Mouse (Mus musculus): ENCODE data around the gene Ick. TPM values are rescaled to one million over a fixed set of nuclear protein-coding genes. Genes with fewer than 3 reads are reported as not detected.

Ick gene
- polyA plus RNA-seq, 1 experiment from 2014 or later: 35.3 TPM

DNA sequence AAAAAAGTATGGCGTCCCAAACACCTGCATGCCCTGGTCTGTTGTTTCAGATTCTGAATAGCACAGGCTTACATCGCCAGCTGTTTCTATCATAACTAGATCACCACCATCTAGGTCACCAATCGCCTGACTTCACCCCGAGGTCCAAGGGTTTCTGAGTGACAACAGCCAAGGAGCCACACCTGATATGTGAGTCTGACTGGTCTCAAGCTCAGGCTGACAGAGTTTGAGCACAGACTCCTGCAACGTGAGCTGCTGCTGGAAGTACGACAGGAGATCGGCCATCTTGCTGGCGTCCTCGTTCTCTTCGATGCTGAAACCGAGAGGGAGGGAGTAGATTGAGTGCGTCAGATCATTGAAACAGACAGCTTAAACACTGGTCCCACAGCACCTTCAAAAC is 13.3 kb upstream of the Ick start:
- DNase-seq (ENCODE audit: low spot score, missing footprints): no peak
- H3K27me3 ChIP-seq (ENCODE audit: control insufficient read depth, insufficient read depth, low read length): no peaks in the 10 kb centered on the region
- no peak overlapping the region for H3K27ac ChIP-seq (ENCODE audit: low read depth, low read length)
- peaks cover 9% of the 10 kb centered on the region; the same call in 1 of the 2 replicates for H3K36me3 ChIP-seq (ENCODE audit: control insufficient read depth, insufficient read depth, low read length)
- H3K9me3 ChIP-seq (ENCODE audit: control insufficient read depth, low read length): no peaks in the 10 kb centered on the region; the same call in 1 of the 2 replicates
- 95% methylated on average over 12 of the region's 12 CpGs for WGBS
- no peaks in the 10 kb centered on the region for H3K4me1 ChIP-seq (ENCODE audit: control insufficient read depth, insufficient read depth, low read length)
- H3K9ac ChIP-seq (ENCODE audit: low read length): no peak overlapping the region
- H3K4me3 ChIP-seq (ENCODE audit: low read depth, low read length): no peak overlapping the region
- no peak for ATAC-seq (ENCODE audit: low FRiP score)
- H3K4me2 ChIP-seq: no peak overlapping the region

DNA sequence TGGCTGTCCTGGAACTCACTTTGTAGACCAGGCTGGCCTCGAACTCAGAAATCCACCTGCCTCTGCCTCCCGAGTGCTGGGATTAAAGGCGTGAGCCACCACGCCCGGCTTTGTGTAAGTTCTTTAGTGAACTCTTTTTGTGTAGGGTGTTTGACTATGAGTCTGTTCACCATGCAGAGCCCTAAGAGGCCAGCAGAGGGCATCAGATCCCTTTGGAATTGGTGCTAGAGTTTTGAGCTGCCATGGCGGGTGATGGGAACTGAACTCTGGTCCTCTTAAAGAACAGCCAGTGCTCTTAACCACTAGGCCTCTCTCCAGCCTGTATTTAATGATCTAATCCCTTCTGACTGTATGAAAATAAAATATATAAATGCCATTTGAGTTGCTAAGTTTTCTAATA is 12.6 kb upstream of the Ick start:
- H3K36me3 ChIP-seq (ENCODE audit: control insufficient read depth, insufficient read depth, low read length): peaks cover 9% of the 10 kb centered on the region; the same call in 1 of the 2 replicates
- no peak overlapping the region for H3K4me2 ChIP-seq
- WGBS: 100% methylated on average over 6 of the region's 6 CpGs
- H3K4me1 ChIP-seq (ENCODE audit: control insufficient read depth, insufficient read depth, low read length): no peaks in the 10 kb centered on the region
- no peak overlapping the region for H3K27ac ChIP-seq (ENCODE audit: low read depth, low read length)
- no peak overlapping the region for H3K4me3 ChIP-seq (ENCODE audit: low read depth, low read length)
- H3K27me3 ChIP-seq (ENCODE audit: control insufficient read depth, insufficient read depth, low read length): no peaks in the 10 kb centered on the region
- no peaks in the 10 kb centered on the region; the same call in 1 of the 2 replicates for H3K9me3 ChIP-seq (ENCODE audit: control insufficient read depth, low read length)
- H3K9ac ChIP-seq (ENCODE audit: low read length): no peak overlapping the region
- DNase-seq (ENCODE audit: low spot score, missing footprints) (no peak), ATAC-seq (ENCODE audit: low FRiP score) (no peak)

GRCm38 (mm10) chr9:78100956-78101355 is 8.0 kb upstream of the Ick start:
- no peak overlapping the region for H3K9ac ChIP-seq (ENCODE audit: low read length)

DNA sequence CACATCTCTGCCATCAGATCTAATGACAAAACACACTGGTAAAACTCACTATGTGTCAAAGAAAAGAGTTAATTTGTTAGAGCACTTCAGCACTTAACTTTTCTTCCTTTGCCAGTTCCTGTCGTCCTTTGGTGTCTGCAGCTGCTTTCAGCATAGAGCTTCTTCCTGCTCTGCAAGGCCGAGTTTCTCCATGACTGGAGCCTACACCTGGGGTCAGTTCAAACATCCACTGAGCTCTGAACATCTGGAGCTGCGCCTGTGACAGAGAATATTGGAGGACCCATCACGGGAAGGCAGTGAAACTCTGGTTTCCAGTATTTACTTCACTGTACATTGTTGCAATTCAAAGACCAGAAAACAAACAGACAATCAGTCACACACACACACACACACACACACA is 7.6 kb upstream of the Ick start:
- Histone ChIP-seq H3K27ac (ENCODE audit: low read depth, low read length) (no peak overlapping the region), H3K9me3 (ENCODE audit: control insufficient read depth, low read length) (no peaks in the 10 kb centered on the region; the same call in 1 of the 2 replicates), H3K27me3 (ENCODE audit: control insufficient read depth, insufficient read depth, low read length) (no peaks in the 10 kb centered on the region), H3K4me2 (no peak overlapping the region), H3K4me1 (ENCODE audit: control insufficient read depth, insufficient read depth, low read length) (no peaks in the 10 kb centered on the region), H3K4me3 (ENCODE audit: low read depth, low read length) (no peak overlapping the region), H3K36me3 (ENCODE audit: control insufficient read depth, insufficient read depth, low read length) (peaks cover 4% of the 10 kb centered on the region; the same call in 1 of the 2 replicates), H3K9ac (ENCODE audit: low read length) (no peak overlapping the region)
- ATAC-seq (ENCODE audit: low FRiP score) (no peak), DNase-seq (ENCODE audit: low spot score, missing footprints) (no peak)
- 77% methylated on average over 4 of the region's 4 CpGs for WGBS

More at GRCm38 (mm10) chr9:78100956-78101355, 8.0 kb upstream of the Ick start:
- H3K4me1 ChIP-seq (ENCODE audit: control insufficient read depth, insufficient read depth, low read length): no peaks in the 10 kb centered on the region
- ATAC-seq (ENCODE audit: low FRiP score) (no peak), DNase-seq (ENCODE audit: low spot score, missing footprints) (no peak)
- WGBS: 84% methylated on average over 5 of the region's 5 CpGs
- no peak overlapping the region for H3K4me2 ChIP-seq
- no peak overlapping the region for H3K4me3 ChIP-seq (ENCODE audit: low read depth, low read length)
- no peaks in the 10 kb centered on the region for H3K27me3 ChIP-seq (ENCODE audit: control insufficient read depth, insufficient read depth, low read length)
- H3K9me3 ChIP-seq (ENCODE audit: control insufficient read depth, low read length): no peaks in the 10 kb centered on the region; the same call in 1 of the 2 replicates
- peaks cover 5% of the 10 kb centered on the region; the same call in 1 of the 2 replicates for H3K36me3 ChIP-seq (ENCODE audit: control insufficient read depth, insufficient read depth, low read length)
- no peak overlapping the region for H3K27ac ChIP-seq (ENCODE audit: low read depth, low read length)

DNA sequence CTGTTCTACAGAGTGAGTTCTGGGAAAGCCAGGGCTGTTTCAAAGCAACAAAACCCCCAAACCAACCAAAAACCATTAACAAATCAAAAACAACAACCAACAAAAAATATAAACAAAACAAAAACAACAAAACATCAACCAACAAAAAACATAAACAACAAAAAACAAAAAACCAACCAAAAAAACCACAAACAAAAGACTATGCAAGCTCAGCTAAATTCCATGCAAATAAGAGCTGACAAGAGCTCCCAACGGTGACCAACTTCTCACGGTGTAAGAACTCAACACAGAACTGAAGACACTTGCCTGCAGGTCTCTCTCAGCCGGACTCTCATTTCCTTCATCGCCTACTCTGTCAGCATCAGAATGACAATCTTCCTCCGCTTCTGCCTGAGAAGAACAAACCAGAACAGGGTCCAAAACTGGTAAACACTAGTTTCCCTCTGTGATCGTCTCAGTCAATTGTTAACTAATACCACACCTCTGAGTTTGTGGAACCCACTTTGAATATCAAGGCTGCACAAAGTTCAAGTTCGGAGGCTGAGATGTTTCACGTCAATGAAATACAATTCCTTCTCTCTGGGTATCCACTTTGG is 4.9 kb upstream of the Ick start:
- WGBS: 89% methylated on average over 8 of the region's 8 CpGs
- no peaks in the 10 kb centered on the region for H3K9me3 ChIP-seq (ENCODE audit: control insufficient read depth, low read length)
- ATAC-seq (ENCODE audit: low FRiP score): no peak

DNA sequence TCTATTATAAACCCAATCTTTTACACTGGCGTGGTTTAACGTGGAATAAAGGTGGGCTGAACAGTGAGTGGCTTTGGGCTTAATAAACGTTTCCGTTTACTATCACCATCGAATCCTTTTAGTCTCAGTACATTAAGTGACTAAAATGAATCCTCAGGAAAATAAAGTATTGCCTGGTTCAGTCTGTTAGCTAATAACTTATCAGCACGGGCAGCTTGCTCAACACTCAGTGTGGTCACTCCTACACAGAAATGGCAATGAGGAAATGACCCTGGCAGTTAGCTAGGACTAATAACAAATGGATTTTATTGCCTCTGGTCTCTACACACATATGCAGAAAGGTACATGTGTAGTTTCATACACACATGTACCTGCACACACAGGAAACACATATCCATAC is 4.0 kb upstream of the Ick start:
- Histone ChIP-seq H3K4me2 (no peak overlapping the region), H3K36me3 (ENCODE audit: control insufficient read depth, insufficient read depth, low read length) (no peaks in the 10 kb centered on the region; the same call in 1 of the 2 replicates)

More for the DNA sequence above, 4.9 kb upstream of the Ick start:
- no peak overlapping the region for H3K4me3 ChIP-seq (ENCODE audit: low read depth, low read length)
- H3K9ac ChIP-seq (ENCODE audit: low read length): no peak overlapping the region
- no peaks in the 10 kb centered on the region for H3K4me1 ChIP-seq (ENCODE audit: control insufficient read depth, insufficient read depth, low read length)
- H3K36me3 ChIP-seq (ENCODE audit: control insufficient read depth, insufficient read depth, low read length): no peaks in the 10 kb centered on the region; the same call in 1 of the 2 replicates
- no peak overlapping the region for H3K27ac ChIP-seq (ENCODE audit: low read depth, low read length)
- no peak overlapping the region for H3K4me2 ChIP-seq
- DNase-seq (ENCODE audit: low spot score, missing footprints): no peak
- H3K27me3 ChIP-seq (ENCODE audit: control insufficient read depth, insufficient read depth, low read length): no peaks in the 10 kb centered on the region

DNA sequence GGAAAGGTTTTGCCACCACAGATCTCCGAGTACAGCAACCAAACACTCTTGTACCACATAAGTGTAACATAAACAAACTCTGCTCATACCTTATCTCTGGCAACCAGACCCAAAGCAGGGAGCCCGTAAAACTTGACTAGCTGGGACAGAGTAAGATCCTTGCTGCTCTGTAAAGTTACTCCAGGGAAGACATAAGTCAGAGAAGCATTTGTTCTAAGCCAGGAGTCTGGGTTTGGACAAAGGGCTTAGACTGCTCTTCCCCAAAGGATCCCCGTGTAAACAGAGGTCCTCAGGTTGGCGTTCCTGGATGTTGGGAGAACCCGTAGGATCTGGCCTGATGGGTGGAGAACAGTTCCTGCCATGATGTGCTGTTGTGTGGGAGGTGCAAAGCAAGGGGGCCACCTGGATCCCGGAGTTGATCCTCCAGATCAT is 3.5 kb upstream of the Ick start:
- no peaks in the 10 kb centered on the region for H3K4me1 ChIP-seq (ENCODE audit: control insufficient read depth, insufficient read depth, low read length)
- 85% methylated on average over 6 of the region's 6 CpGs for WGBS
- H3K9ac ChIP-seq (ENCODE audit: low read length): no peak overlapping the region
- no peak overlapping the region for H3K27ac ChIP-seq (ENCODE audit: low read depth, low read length)
- no peak overlapping the region for H3K4me2 ChIP-seq
- no peak for ATAC-seq (ENCODE audit: low FRiP score)
- no peaks in the 10 kb centered on the region; the same call in 1 of the 2 replicates for H3K36me3 ChIP-seq (ENCODE audit: control insufficient read depth, insufficient read depth, low read length)
- no peak overlapping the region for H3K4me3 ChIP-seq (ENCODE audit: low read depth, low read length)
- DNase-seq (ENCODE audit: low spot score, missing footprints): no peak
- no peaks in the 10 kb centered on the region for H3K27me3 ChIP-seq (ENCODE audit: control insufficient read depth, insufficient read depth, low read length)
- no peaks in the 10 kb centered on the region for H3K9me3 ChIP-seq (ENCODE audit: control insufficient read depth, low read length)

More for the DNA sequence above, 4.0 kb upstream of the Ick start:
- Histone ChIP-seq H3K27me3 (ENCODE audit: control insufficient read depth, insufficient read depth, low read length) (no peaks in the 10 kb centered on the region), H3K4me1 (ENCODE audit: control insufficient read depth, insufficient read depth, low read length) (no peaks in the 10 kb centered on the region), H3K27ac (ENCODE audit: low read depth, low read length) (no peak overlapping the region), H3K9ac (ENCODE audit: low read length) (no peak overlapping the region), H3K9me3 (ENCODE audit: control insufficient read depth, low read length) (no peaks in the 10 kb centered on the region), H3K4me3 (ENCODE audit: low read depth, low read length) (no peak overlapping the region)
- DNase-seq (ENCODE audit: low spot score, missing footprints): no peak
- no peak for ATAC-seq (ENCODE audit: low FRiP score)
- 91% methylated on average over 6 of the region's 6 CpGs for WGBS

GRCm38 (mm10) chr9:78106821-78107220 is 2.2 kb upstream of the Ick start:
- Histone ChIP-seq H3K36me3 (ENCODE audit: control insufficient read depth, insufficient read depth, low read length) (no peaks in the 10 kb centered on the region), H3K27ac (ENCODE audit: low read depth, low read length) (no peak overlapping the region), H3K4me1 (ENCODE audit: control insufficient read depth, insufficient read depth, low read length) (no peaks in the 10 kb centered on the region), H3K9me3 (ENCODE audit: control insufficient read depth, low read length) (no peaks in the 10 kb centered on the region), H3K4me3 (ENCODE audit: low read depth, low read length) (no peak overlapping the region), H3K27me3 (ENCODE audit: control insufficient read depth, insufficient read depth, low read length) (no peaks in the 10 kb centered on the region), H3K9ac (ENCODE audit: low read length) (no peak overlapping the region), H3K4me2 (no peak overlapping the region)
- ATAC-seq (ENCODE audit: low FRiP score): no peak
- 89% methylated on average over 4 of the region's 4 CpGs for WGBS
- no peak for DNase-seq (ENCODE audit: low spot score, missing footprints)

DNA sequence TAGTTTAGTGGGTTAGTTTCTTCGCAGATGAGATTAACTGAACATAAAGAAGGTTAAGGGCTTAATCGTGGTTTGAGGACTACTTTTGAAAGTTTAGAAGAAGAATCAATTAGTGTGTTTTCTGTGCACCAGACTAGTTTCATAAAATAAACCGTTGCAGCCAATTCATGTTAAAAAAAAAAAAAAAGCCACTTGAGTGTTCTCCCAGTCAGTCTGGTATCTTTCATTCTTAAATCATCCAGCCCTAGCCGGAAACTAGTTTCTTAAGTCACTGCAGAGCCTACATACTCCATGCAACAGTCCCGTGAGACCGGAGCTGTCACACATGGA is 1.4 kb upstream of the Ick start:
- no peak overlapping the region for H3K27ac ChIP-seq (ENCODE audit: low read depth, low read length)
- no peaks in the 10 kb centered on the region for H3K9me3 ChIP-seq (ENCODE audit: control insufficient read depth, low read length)
- H3K4me1 ChIP-seq (ENCODE audit: control insufficient read depth, insufficient read depth, low read length): no peaks in the 10 kb centered on the region
- no peaks in the 10 kb centered on the region for H3K36me3 ChIP-seq (ENCODE audit: control insufficient read depth, insufficient read depth, low read length)
- ATAC-seq (ENCODE audit: low FRiP score) (no peak), DNase-seq (ENCODE audit: low spot score, missing footprints) (no peak)
- H3K27me3 ChIP-seq (ENCODE audit: control insufficient read depth, insufficient read depth, low read length): no peaks in the 10 kb centered on the region
- H3K9ac ChIP-seq (ENCODE audit: low read length): peak overlapping the region; percentile 87
- peak overlapping the region; percentile 87 for H3K4me2 ChIP-seq
- H3K4me3 ChIP-seq (ENCODE audit: low read depth, low read length): peak overlapping the region; percentile 82
- WGBS: 26% methylated on average over 6 of the region's 6 CpGs

Measured in midbrain, embryonic 11.5 days (tissue).